Mouse (Mus musculus): ENCODE measurements around the gene Gm10486.
"Not testable (repeated sequence)": the region's sequence is repeated elsewhere in the genome, so short reads cannot be mapped to it uniquely, and the experiment has no call there.

The Gm10486 gene

GRCm38 (mm10) chrX:35067084-35067483, at the start of gene Gm10486:
Gm10486 (plus strand) TSS chrX:35067384.
- DNase-seq, result not testable (repeated sequence)
